Mouse (Mus musculus) spleen, adult 18-20 months (tissue): ENCODE measurements around the gene Phf21a.
A peak's percentile ranks its signal among the peaks of the same experiment; 100 is the strongest.

Source experiments
- DNase-seq, 2 experiments: peaks; one replicate each; pipeline ENCODE4 v3.0.0; 2022; ENCODE audit warnings: mixed read lengths in 2 of 2

The Phf21a gene

DNA sequence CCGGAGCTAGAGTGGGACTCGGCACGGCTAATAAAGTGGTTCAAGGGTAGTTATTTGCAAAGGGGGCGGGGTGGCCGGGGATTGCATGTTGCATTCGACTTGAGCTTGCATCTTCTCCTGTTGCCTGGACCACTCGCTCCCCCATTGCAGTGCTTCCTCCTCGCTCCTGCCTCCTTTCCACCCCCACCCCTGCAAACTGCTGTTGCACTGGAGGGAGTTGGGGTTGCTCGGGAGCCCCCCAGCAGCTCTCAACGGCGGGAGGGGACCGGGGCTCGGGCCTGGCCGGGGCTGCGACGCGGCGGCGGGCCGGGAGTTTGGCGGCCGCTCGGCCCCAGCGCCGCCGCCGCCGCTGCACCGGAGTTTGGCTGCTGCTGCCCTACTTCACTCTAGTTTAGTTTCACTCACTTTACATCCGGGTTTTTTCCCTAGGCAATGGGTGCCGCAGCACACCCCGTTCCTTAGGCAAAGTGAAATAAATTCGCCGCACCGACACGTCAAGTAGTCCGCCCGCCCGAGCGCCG lies 90.1 kb downstream of the Phf21a start:
- DNase-seq, result peak; percentile 67 to 73

DNA sequence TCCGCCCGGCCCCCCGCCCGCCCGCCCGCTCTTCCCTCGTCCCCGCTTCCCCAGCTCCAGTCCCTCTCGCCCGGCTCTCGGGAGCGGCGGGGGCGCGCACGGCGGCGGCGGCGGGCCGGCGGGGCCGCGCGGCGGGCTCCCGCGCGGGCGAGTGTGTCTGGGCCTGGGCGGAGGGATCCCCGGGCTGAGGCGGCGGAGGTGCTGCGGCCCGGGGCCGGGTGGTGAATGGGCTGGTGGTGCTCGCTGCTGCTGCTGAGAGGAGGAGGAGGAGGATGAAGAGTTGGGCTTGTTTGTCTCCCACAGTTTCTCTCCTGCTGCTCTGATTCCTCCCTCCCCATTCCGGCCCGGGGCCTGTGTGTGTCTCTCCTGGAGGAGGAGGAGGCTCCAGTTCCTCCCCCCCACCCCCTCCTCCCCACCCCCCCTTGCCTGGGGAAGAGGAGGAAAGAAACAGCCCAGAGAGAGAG lies 90.7 kb downstream of the Phf21a start:
- DNase-seq, result peak; percentile 87 to 93

DNA sequence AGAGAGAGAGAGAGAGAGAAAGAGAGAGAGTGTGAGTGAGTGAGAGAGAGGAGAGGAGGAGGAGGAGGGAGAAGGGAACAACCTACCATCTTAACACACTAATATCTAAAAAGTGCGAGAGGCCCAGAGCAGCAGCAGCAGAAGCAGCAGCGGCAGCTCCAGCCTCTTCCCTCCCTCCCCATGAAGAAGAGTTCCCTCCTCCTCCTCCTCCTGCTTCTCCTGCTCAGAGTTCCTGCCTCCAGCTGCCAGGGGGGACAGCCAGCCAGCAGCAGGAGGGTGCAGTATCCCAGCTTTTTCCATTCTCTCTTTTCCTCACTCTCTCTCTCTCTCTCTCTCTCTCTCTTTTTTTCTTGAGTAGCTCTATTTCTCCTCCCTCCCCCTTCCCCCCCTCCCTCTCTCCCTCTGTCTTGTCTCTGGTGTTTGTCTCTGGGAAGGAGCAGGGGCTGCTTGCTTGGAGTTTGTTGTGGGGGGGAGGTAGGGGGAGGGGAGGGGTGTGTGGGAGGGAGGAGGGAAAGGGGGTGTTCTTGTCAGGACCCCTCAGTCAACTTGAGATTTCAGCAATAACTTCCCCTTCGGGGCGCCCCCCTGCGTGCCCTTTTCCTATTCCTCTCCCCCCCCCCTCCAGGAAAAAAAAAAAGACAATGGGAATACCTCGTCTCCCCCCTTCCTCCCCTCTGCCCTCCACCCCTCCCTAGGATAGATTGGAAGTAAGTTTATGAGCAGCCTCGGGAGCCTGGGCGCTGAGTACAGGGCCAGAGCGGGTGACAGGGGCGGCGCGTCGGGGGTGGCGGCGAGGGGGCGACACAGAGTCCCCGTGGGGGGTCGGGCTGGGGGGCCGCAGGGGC lies 91.4 kb downstream of the Phf21a start:
- peak; percentile 28 to 51 for DNase-seq

- peak; percentile 24 to 43 for DNase-seq
Observed at GRCm38 (mm10) chr2:92185062-92185765, 92.3 kb downstream of the Phf21a start.

- DNase-seq, result no peak
Observed at GRCm38 (mm10) chr2:92185766-92186450, 93.0 kb downstream of the Phf21a start.

DNA sequence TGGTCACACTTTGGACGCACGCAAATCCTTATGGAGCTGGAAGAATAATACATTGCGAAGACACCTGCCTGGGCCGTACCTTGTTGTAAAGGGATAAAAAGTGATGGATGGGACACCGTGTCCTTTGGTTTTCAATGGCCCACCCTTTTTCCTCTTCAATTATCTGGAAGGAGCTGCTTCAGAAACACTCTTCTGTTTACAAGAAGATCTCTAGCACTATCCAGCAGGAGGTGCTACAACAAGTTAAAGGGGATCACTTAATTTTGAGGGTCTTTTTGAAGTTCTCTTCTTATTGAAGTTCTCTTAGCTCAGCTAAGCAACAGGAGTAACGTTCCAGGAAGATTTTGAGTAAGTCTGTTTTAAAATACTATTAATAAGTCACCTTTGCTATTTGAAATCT lies 94.1 kb downstream of the Phf21a start:
- DNase-seq, result no peak

- DNase-seq, result no peak
Observed at GRCm38 (mm10) chr2:92188744-92189143, 95.8 kb downstream of the Phf21a start.

GRCm38 (mm10) chr2:92190960-92191359 lies 98.0 kb downstream of the Phf21a start:
- DNase-seq, result no peak

DNA sequence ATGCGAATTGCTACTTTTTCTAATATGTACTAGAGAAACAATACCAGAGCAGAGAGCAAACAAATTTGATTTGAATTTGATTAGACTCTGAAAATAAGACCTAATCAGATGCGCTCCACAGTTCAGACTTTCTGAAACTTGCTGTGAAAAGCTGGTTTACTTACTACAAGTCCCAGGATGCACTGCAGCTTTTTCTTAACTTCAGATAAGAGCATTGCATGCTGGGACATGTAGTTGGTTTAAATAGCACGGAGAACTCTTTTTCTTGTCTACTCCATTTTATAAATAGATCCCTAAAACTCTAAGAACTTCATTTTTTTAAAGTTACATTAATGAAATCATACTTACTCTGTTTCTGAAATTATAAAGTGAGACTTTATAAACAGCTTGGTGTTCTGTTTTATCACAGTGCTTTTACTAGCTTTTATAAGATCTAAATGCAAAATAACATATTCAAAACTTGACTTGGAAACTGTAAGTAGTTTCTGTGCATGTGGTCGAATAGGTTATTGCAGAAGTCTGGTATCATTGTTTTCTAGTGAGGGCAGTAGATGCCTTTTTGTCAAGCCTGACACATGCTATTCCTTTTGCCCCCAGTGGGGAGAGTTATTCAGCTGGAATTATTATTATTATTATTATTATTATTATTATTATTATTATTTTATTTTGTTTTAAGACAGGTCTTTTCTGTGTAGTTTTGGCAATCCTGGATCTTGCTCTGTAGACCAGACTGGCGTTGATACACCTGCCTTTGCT lies 99.1 kb downstream of the Phf21a start:
- no peak for DNase-seq

GRCm38 (mm10) chr2:92198126-92198525 lies 105.2 kb downstream of the Phf21a start:
- no peak for DNase-seq

DNA sequence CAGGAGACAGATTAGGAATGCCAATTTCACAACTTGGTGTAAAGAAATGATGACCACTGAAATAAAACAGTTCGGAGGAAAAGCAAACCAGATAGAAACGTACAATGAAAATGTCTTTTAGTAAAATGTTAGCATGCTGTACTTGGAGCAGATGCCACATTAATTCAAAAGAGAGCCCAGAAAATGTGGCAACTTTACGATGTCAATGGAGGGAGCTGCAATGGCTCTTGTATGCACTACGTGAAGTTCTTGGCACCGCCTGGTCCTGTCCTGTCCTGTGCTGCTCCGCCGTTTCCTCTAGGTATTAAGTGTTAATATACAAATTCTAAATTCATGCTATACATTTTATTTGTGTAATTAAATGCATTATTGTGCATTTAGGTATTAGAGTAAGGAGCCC lies 105.8 kb downstream of the Phf21a start:
- DNase-seq, result no peak

DNA sequence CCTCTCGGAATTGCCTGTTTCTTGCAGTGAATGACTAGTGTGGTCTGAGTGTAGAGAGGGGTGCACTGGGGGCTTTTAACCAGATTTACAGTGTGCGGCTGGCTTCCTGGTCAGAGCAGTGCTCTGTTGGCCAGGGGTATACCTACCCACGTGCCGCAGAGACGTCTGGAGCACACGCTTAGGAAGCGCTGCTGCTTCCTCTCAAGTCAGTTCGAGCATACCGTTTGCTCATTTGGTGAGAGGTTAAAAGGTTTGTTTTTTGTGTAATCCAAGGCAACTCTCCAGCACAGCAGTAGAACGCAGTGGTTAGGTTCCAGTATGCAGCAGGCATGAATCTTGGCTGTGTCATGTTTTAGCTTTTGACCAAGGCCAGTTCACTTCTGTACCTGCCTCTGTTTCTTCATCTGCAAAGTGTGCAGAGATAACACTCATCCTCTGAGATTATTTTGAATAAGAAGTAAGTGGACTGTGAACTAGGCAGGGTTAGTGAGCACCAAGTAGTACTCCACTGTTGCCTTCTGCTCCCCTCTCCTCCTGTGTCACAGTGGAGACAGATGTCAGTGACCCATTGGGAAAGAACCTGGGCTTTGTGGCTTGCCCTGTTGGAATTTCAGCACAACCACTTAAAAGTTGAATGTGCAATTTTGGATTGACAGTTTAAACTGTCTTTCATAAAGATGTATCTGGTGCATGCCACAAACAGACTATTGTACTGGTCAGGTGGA lies 106.8 kb downstream of the Phf21a start:
- DNase-seq, result no peak

DNA sequence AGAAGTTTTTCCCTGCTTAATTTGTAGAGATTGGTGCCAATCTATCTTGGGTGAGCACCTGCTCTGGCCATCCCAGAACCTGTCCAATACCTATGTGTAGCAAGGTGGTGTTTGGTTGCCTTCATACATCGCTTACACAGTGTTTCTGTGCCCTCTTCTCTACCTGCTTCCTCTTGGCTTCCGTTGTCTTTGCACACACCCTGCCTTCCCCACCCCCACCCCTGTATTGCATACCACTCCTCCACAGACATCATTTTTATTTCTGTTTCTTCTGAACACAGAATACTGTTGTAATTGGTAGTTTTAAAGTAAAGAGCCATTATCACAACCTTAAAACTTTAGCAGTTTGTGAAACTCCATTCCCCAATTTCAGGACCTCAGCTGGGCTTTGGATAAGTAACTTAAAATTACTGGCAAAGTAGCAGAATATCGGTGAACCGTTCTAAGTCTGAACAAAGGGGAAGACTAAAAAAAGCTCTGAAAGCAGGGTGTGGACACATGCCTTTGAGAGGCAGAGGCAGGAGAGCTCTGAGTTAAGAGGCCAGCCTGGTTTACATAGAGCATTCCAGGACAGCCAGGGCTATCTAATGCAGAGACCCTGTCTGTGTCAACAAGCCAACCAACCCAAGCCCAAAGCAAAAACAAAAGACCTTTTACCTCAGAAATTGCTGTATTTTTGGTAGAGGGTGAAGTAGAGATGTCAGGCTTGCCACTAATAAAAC lies 109.6 kb downstream of the Phf21a start:
- DNase-seq, result no peak

DNA sequence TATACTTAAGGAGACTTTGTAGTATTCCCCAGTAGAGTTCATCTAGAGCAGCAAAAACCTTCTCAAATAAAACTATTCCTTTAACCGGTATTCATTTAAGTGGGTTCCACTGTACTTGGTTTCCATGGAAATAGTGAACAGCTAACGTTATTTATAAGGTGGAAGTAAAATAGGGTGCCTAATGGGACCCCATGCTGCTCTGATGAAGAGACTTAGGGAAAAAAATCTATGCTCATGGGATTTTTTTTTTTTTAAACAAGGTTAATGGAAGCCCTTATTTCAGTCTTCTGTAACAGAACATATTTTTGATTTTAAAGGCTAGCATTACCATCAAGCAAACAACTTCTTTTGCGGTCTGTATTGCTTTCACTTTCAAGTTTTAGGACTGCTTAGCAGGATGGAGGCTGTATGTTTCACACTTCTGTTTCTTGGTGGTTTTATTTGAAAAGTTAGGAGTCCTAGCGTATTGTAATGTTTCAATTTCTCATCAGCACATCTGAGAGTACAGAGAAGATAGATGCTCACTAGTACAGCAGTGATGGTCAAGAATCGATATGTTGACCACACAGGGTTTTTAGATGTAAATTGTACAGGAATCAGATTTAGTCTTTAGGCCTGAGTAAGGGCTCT lies 112.2 kb downstream of the Phf21a start:
- DNase-seq, result no peak

GRCm38 (mm10) chr2:92210409-92210808 lies 117.5 kb downstream of the Phf21a start:
- no peak for DNase-seq

- no peak for DNase-seq
Observed at GRCm38 (mm10) chr2:92221431-92221830, 128.5 kb downstream of the Phf21a start.

- DNase-seq, result no peak
Observed at GRCm38 (mm10) chr2:92225592-92225991, 132.7 kb downstream of the Phf21a start.

GRCm38 (mm10) chr2:92229973-92230372 lies 137.1 kb downstream of the Phf21a start:
- no peak for DNase-seq

DNA sequence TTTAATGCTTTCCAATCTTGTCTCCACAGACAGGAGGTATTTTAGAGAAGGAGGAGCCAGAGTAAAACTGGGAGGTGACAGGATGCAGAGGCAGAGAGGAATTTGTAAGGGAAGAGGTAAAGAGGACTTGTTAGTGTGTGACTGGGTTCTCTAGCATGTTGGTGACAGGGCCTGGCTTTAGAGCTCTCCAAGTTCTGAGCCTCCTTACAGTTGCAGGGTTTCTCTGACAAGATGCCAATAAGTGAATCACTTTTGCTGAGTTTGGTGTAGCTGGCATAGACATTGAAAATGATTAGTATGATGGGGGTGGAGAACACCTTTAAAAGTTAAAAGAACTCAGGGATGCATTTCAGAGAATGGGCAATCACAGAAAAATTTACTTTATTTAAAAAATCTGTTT lies 138.8 kb downstream of the Phf21a start:
- no peak for DNase-seq

DNA sequence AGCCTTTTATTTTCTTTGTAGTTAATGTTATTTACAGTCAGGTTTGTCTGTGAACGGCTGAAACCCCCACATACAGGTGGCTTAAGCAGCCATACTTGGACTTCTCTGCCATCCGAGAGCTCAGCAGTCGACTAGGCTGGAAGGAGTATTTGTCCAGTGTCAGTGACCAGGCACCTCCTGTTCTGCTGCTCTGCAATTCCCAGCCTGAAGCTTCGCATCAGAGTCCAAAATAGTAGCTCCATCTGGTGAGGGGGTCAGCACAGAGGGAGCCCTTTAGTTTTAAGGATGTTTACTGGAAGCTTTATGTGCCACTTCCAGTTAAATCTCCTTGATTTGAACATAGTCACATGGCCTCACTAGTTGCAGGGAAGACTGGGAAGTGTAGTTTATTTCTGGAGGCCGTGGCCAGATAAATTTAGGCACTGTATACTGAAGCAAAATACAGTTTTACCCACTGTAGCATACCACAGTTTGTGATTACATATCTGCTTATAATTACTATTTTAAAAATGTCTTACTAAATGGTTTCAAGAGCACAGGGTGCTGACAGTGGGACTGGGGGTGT lies 141.9 kb downstream of the Phf21a start:
- DNase-seq, result no peak
